Comparison of ENCODE assay signal across 20 mouse cellular contexts in the genomic region with DNA sequence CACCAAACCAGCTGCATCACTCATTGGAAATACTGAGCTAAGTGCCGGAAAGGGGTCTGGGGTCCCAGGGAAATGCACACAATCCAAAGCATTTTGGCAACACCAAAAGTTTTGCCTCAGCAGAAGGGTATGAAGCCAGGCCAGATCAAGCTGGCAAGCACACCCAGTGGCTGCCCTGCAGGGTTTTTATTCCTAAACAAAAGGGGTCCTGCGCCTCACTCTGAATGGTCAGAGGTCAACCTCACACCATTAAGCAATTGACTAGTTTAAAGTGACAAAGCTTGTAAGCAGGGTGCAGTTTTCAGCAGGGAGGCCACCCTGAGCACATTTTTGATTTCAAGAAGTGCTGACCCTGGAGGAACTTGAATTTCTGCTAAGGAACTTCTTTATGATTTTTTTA. TPM values are rescaled to one million over a fixed set of nuclear protein-coding genes. Genes with fewer than 3 reads are reported as not detected.
DNase-seq lines count a peak whose midpoint lies in the region; ATAC-seq and TF ChIP-seq lines count a peak whose summit lies in the region.
"Had no signal": no experiment of that assay in that cellular context is flagged by ENCODE, and none has a peak within 500 bp of the region (broad histone marks: within the 10 kb centered on the region; RNA-seq: fewer than 3 reads in every experiment).

No protein-coding gene starts in this region.

- H3K9ac ChIP-seq in kidney, embryonic 15.5 days: no peak overlapping the region
- no peak overlapping the region for H3K9ac ChIP-seq in ES-Bruce4 (ENCODE audit: low read depth, poor library complexity, severe bottlenecking)
- H3K9ac ChIP-seq: forebrain, embryonic 12.5 days; hindbrain, embryonic 15.5 days; limb, embryonic 15.5 days; liver, embryonic 14.5 days; midbrain, embryonic 12.5 days had no signal

- ATAC-seq in kidney, embryonic 15.5 days (replicated peaks; ENCODE audit: low FRiP score): no peak
- ATAC-seq in cerebellum, adult (ENCODE audit: insufficient number of reproducible peaks, low FRiP score, low TSS enrichment): no peak

- TF ChIP-seq EP300 in ES-Bruce4 (IDR thresholded peaks at IDR 0.05; ENCODE audit: insufficient read depth, low read depth, low read length): 0 out of 2 replicates have a peak, but pooled peaks have one; percentile 44

- H3K27ac ChIP-seq in kidney, embryonic 15.5 days: peak overlapping the region; percentile 86; the same call in 1 of the 2 replicates
- peak overlapping the region; percentile 30; the same call in 1 of the 2 replicates for H3K27ac ChIP-seq in ES-Bruce4 (ENCODE audit: insufficient read depth, low read length)
- H3K27ac ChIP-seq: forebrain, embryonic 12.5 days; heart, adult 2 months; hindbrain, embryonic 15.5 days; limb, embryonic 15.5 days; liver, embryonic 14.5 days; midbrain, embryonic 12.5 days had no signal

- 60% methylated on average over 2 of the region's 2 CpGs for WGBS in kidney, embryonic 15.5 days

- H3K9me3 ChIP-seq in kidney, embryonic 15.5 days (replicated peaks): no peaks in the 10 kb centered on the region
- H3K9me3 ChIP-seq in ES-Bruce4 (replicated peaks; ENCODE audit: control insufficient read depth, insufficient read depth, low read length, poor library complexity, severe bottlenecking): no peaks in the 10 kb centered on the region
- H3K9me3 ChIP-seq: forebrain, embryonic 12.5 days; hindbrain, embryonic 15.5 days; limb, embryonic 15.5 days; midbrain, embryonic 12.5 days had no signal

- no peaks in the 10 kb centered on the region for H3K27me3 ChIP-seq in kidney, embryonic 15.5 days
- H3K27me3 ChIP-seq in ES-Bruce4 (ENCODE audit: control insufficient read depth, insufficient read depth, low read length, poor library complexity, severe bottlenecking): no peaks in the 10 kb centered on the region
- H3K27me3 ChIP-seq: forebrain, embryonic 12.5 days; hindbrain, embryonic 15.5 days; limb, embryonic 15.5 days had no signal

- no peaks in the 10 kb centered on the region for H3K36me3 ChIP-seq in kidney, embryonic 15.5 days
- H3K36me3 ChIP-seq in ES-Bruce4 (ENCODE audit: control insufficient read depth, insufficient read depth, low read length, poor library complexity, severe bottlenecking): no peaks in the 10 kb centered on the region
- H3K36me3 ChIP-seq: forebrain, embryonic 12.5 days; hindbrain, embryonic 15.5 days; limb, embryonic 15.5 days; midbrain, embryonic 12.5 days had no signal

- H3K4me2 ChIP-seq in kidney, embryonic 15.5 days: no peak overlapping the region
- H3K4me2 ChIP-seq: forebrain, embryonic 12.5 days; hindbrain, embryonic 15.5 days; limb, embryonic 15.5 days; midbrain, embryonic 12.5 days had no signal

- TF ChIP-seq POLR2A in ES-Bruce4 (IDR thresholded peaks at IDR 0.05; ENCODE audit: insufficient read depth, low read length): no peak

- peak; percentile 28 for DNase-seq in cerebellum, adult 9-10 months
- DNase-seq in cerebellum, postnatal 25 days: no peak
- DNase-seq in kidney, adult 11 months: no peak
- peak; percentile 47 for DNase-seq in embryo, embryonic 11 days
- no peak for DNase-seq in spleen, adult 18-20 months
- DNase-seq: adrenal gland, postnatal 36 days; cerebellum, postnatal 14 days; gastrocnemius, postnatal 14 days; kidney, postnatal 4 days; right cerebral cortex, postnatal 25 days; thymus, postnatal 25 days had no signal

- H3K4me3 ChIP-seq in kidney, embryonic 15.5 days (replicated peaks): no peak overlapping the region
- no peak overlapping the region for H3K4me3 ChIP-seq in ES-Bruce4 (ENCODE audit: low read depth, low read length)
- H3K4me3 ChIP-seq: forebrain, embryonic 12.5 days; heart, adult 2 months; hindbrain, embryonic 15.5 days; limb, embryonic 15.5 days; midbrain, embryonic 12.5 days had no signal

- H3K4me1 ChIP-seq in kidney, embryonic 15.5 days: peaks cover 55% of the 10 kb centered on the region
- no peaks in the 10 kb centered on the region for H3K4me1 ChIP-seq in ES-Bruce4 (ENCODE audit: control insufficient read depth, insufficient read depth, low read length)

- no peak for TF ChIP-seq CTCF in ES-Bruce4 (IDR thresholded peaks at IDR 0.05; ENCODE audit: low read depth, low read length)

RNA-seq across cellular contexts. Expression of a gene that starts 2.3 kb away (rescaled TPM):
- 24.0 and 25.5 TPM in 2 replicates for polyA plus RNA-seq in kidney, embryonic 15.5 days (2015; fragmentation: Nextera tagmentation; extraction: Ambion mirVana)
- polyA plus RNA-seq in ES-Bruce4 (2011; ENCODE audit: insufficient read depth, insufficient read length, low read depth, missing spikeins): 57.1 and 59.5 TPM in 2 replicates

Comparison
In these comparisons a context has a peak if more than half of its experiments do, and no peak if none do; other contexts are left out.
1. DNase-seq: peak in cerebellum, adult 9-10 months (single experiment) and embryo, embryonic 11 days (single experiment); none in cerebellum, postnatal 25 days (0 of 2), kidney, adult 11 months (single experiment) and spleen, adult 18-20 months (0 of 2).